Mouse (Mus musculus): ENCODE data around the gene Rictor. TPM values are rescaled to one million over a fixed set of nuclear protein-coding genes. Genes with fewer than 3 reads are reported as not detected.

Rictor gene
- polyA plus RNA-seq, 1 experiment from 2014 or later = 38.4 TPM

- Histone ChIP-seq H3K27me3 (ENCODE audit: control insufficient read depth, insufficient read depth, low read length) (no peaks in the 10 kb centered on the region), H3K9me3 (replicated peaks; ENCODE audit: control insufficient read depth, low read length) (no peaks in the 10 kb centered on the region), H3K4me2 (no peak overlapping the region), H3K4me1 (ENCODE audit: control insufficient read depth, insufficient read depth, low read length) (peaks cover 7% of the 10 kb centered on the region; the same call in 1 of the 2 replicates), H3K36me3 (ENCODE audit: control insufficient read depth, insufficient read depth, low read length) (no peaks in the 10 kb centered on the region), H3K4me3 (ENCODE audit: low read depth, low read length) (no peak overlapping the region), H3K9ac (ENCODE audit: low read depth, low read length) (no peak overlapping the region), H3K27ac (ENCODE audit: low read depth, low read length) (no peak overlapping the region)
- no peak for ATAC-seq (replicated peaks; ENCODE audit: insufficient number of reproducible peaks, low FRiP score, low TSS enrichment)
- WGBS (ENCODE audit: insufficient replicate concordance) = 78% methylated on average over 4 of the region's 4 CpGs
Observed at GRCm38 (mm10) chr15:6721802-6722201, 13.6 kb downstream of the Rictor start.

- 89% methylated on average over 11 of the region's 11 CpGs for WGBS (ENCODE audit: insufficient replicate concordance)
Observed at GRCm38 (mm10) chr15:6722405-6723176, 14.4 kb downstream of the Rictor start.

GRCm38 (mm10) chr15:6723338-6723737, 15.2 kb downstream of the Rictor start:
- Histone ChIP-seq H3K27me3 (ENCODE audit: control insufficient read depth, insufficient read depth, low read length) (no peaks in the 10 kb centered on the region), H3K4me3 (ENCODE audit: low read depth, low read length) (no peak overlapping the region), H3K4me2 (no peak overlapping the region), H3K4me1 (ENCODE audit: control insufficient read depth, insufficient read depth, low read length) (0 out of 2 replicates have a peak, but pooled peaks cover 7% of the 10 kb centered on the region), H3K9ac (ENCODE audit: low read depth, low read length) (no peak overlapping the region), H3K27ac (ENCODE audit: low read depth, low read length) (no peak overlapping the region), H3K36me3 (ENCODE audit: control insufficient read depth, insufficient read depth, low read length) (no peaks in the 10 kb centered on the region), H3K9me3 (replicated peaks; ENCODE audit: control insufficient read depth, low read length) (no peaks in the 10 kb centered on the region)
- no peak for ATAC-seq (replicated peaks; ENCODE audit: insufficient number of reproducible peaks, low FRiP score, low TSS enrichment)

More at GRCm38 (mm10) chr15:6722405-6723176, 14.4 kb downstream of the Rictor start:
- Histone ChIP-seq H3K9ac (ENCODE audit: low read depth, low read length) (no peak overlapping the region), H3K4me1 (ENCODE audit: control insufficient read depth, insufficient read depth, low read length) (0 out of 2 replicates have a peak, but pooled peaks cover 7% of the 10 kb centered on the region), H3K9me3 (replicated peaks; ENCODE audit: control insufficient read depth, low read length) (no peaks in the 10 kb centered on the region), H3K27me3 (ENCODE audit: control insufficient read depth, insufficient read depth, low read length) (no peaks in the 10 kb centered on the region), H3K4me3 (ENCODE audit: low read depth, low read length) (no peak overlapping the region), H3K4me2 (no peak overlapping the region), H3K36me3 (ENCODE audit: control insufficient read depth, insufficient read depth, low read length) (no peaks in the 10 kb centered on the region), H3K27ac (ENCODE audit: low read depth, low read length) (no peak overlapping the region)
- no peak for ATAC-seq (replicated peaks; ENCODE audit: insufficient number of reproducible peaks, low FRiP score, low TSS enrichment)

- Histone ChIP-seq H3K4me3 (ENCODE audit: low read depth, low read length) (no peak overlapping the region), H3K27me3 (ENCODE audit: control insufficient read depth, insufficient read depth, low read length) (no peaks in the 10 kb centered on the region), H3K4me1 (ENCODE audit: control insufficient read depth, insufficient read depth, low read length) (0 out of 2 replicates have a peak, but pooled peaks cover 7% of the 10 kb centered on the region), H3K4me2 (no peak overlapping the region), H3K36me3 (ENCODE audit: control insufficient read depth, insufficient read depth, low read length) (no peaks in the 10 kb centered on the region), H3K27ac (ENCODE audit: low read depth, low read length) (no peak overlapping the region), H3K9ac (ENCODE audit: low read depth, low read length) (no peak overlapping the region), H3K9me3 (replicated peaks; ENCODE audit: control insufficient read depth, low read length) (no peaks in the 10 kb centered on the region)
- ATAC-seq (replicated peaks; ENCODE audit: insufficient number of reproducible peaks, low FRiP score, low TSS enrichment) = no peak
- 74% methylated on average over 1 of the region's 1 CpGs for WGBS (ENCODE audit: insufficient replicate concordance)
Observed at GRCm38 (mm10) chr15:6724442-6724841, 16.3 kb downstream of the Rictor start.

GRCm38 (mm10) chr15:6726130-6726808, 18.1 kb downstream of the Rictor start:
- Histone ChIP-seq H3K9ac (ENCODE audit: low read depth, low read length) (no peak overlapping the region), H3K4me1 (ENCODE audit: control insufficient read depth, insufficient read depth, low read length) (0 out of 2 replicates have a peak, but pooled peaks cover 6% of the 10 kb centered on the region), H3K4me2 (no peak overlapping the region), H3K4me3 (ENCODE audit: low read depth, low read length) (no peak overlapping the region), H3K9me3 (replicated peaks; ENCODE audit: control insufficient read depth, low read length) (no peaks in the 10 kb centered on the region), H3K27ac (ENCODE audit: low read depth, low read length) (no peak overlapping the region), H3K27me3 (ENCODE audit: control insufficient read depth, insufficient read depth, low read length) (no peaks in the 10 kb centered on the region), H3K36me3 (ENCODE audit: control insufficient read depth, insufficient read depth, low read length) (no peaks in the 10 kb centered on the region)
- no peak for ATAC-seq (replicated peaks; ENCODE audit: insufficient number of reproducible peaks, low FRiP score, low TSS enrichment)
- WGBS (ENCODE audit: insufficient replicate concordance) = 74% methylated on average over 5 of the region's 5 CpGs

- no peak overlapping the region for H3K4me2 ChIP-seq
- H3K9me3 ChIP-seq (replicated peaks; ENCODE audit: control insufficient read depth, low read length) = no peaks in the 10 kb centered on the region
- H3K27ac ChIP-seq (ENCODE audit: low read depth, low read length) = no peak overlapping the region
- no peak overlapping the region for H3K9ac ChIP-seq (ENCODE audit: low read depth, low read length)
- ATAC-seq (replicated peaks; ENCODE audit: insufficient number of reproducible peaks, low FRiP score, low TSS enrichment) = no peak
- no peaks in the 10 kb centered on the region for H3K27me3 ChIP-seq (ENCODE audit: control insufficient read depth, insufficient read depth, low read length)
- H3K36me3 ChIP-seq (ENCODE audit: control insufficient read depth, insufficient read depth, low read length) = no peaks in the 10 kb centered on the region
- no peaks in the 10 kb centered on the region for H3K4me1 ChIP-seq (ENCODE audit: control insufficient read depth, insufficient read depth, low read length)
- WGBS (ENCODE audit: insufficient replicate concordance) = 69% methylated on average over 5 of the region's 5 CpGs
- H3K4me3 ChIP-seq (ENCODE audit: low read depth, low read length) = no peak overlapping the region
Observed at GRCm38 (mm10) chr15:6733076-6733475, 24.9 kb downstream of the Rictor start.

GRCm38 (mm10) chr15:6739180-6739579, 31.0 kb downstream of the Rictor start:
- Histone ChIP-seq H3K4me2 (no peak overlapping the region), H3K27ac (ENCODE audit: low read depth, low read length) (no peak overlapping the region), H3K4me1 (ENCODE audit: control insufficient read depth, insufficient read depth, low read length) (peaks cover 9% of the 10 kb centered on the region; the same call in 1 of the 2 replicates), H3K9me3 (replicated peaks; ENCODE audit: control insufficient read depth, low read length) (no peaks in the 10 kb centered on the region), H3K27me3 (ENCODE audit: control insufficient read depth, insufficient read depth, low read length) (no peaks in the 10 kb centered on the region), H3K9ac (ENCODE audit: low read depth, low read length) (no peak overlapping the region), H3K36me3 (ENCODE audit: control insufficient read depth, insufficient read depth, low read length) (peaks cover 8% of the 10 kb centered on the region; the same call in 1 of the 2 replicates), H3K4me3 (ENCODE audit: low read depth, low read length) (no peak overlapping the region)
- ATAC-seq (replicated peaks; ENCODE audit: insufficient number of reproducible peaks, low FRiP score, low TSS enrichment) = no peak
- 87% methylated on average over 2 of the region's 2 CpGs for WGBS (ENCODE audit: insufficient replicate concordance)

GRCm38 (mm10) chr15:6742337-6743025, 34.3 kb downstream of the Rictor start:
- peak overlapping the region; percentile 78 for H3K27ac ChIP-seq (ENCODE audit: low read depth, low read length)
- 26% methylated on average over 13 of the region's 13 CpGs for WGBS (ENCODE audit: insufficient replicate concordance)
- H3K36me3 ChIP-seq (ENCODE audit: control insufficient read depth, insufficient read depth, low read length) = peaks cover 9% of the 10 kb centered on the region; the same call in 1 of the 2 replicates
- peak overlapping the region; percentile 46 for H3K4me2 ChIP-seq
- peaks cover 9% of the 10 kb centered on the region; the same call in 1 of the 2 replicates for H3K4me1 ChIP-seq (ENCODE audit: control insufficient read depth, insufficient read depth, low read length)
- H3K9ac ChIP-seq (ENCODE audit: low read depth, low read length) = no peak overlapping the region
- 0 out of 2 replicates have a peak overlapping the region, but pooled peaks have one; percentile 4 for H3K4me3 ChIP-seq (ENCODE audit: low read depth, low read length)
- no peaks in the 10 kb centered on the region for H3K9me3 ChIP-seq (replicated peaks; ENCODE audit: control insufficient read depth, low read length)
- no peaks in the 10 kb centered on the region for H3K27me3 ChIP-seq (ENCODE audit: control insufficient read depth, insufficient read depth, low read length)
- no peak for ATAC-seq (replicated peaks; ENCODE audit: insufficient number of reproducible peaks, low FRiP score, low TSS enrichment)

Measured in heart, embryonic 11.5 days (tissue).